ENCODE assay signal across 8 mouse cellular contexts in the genomic region with DNA sequence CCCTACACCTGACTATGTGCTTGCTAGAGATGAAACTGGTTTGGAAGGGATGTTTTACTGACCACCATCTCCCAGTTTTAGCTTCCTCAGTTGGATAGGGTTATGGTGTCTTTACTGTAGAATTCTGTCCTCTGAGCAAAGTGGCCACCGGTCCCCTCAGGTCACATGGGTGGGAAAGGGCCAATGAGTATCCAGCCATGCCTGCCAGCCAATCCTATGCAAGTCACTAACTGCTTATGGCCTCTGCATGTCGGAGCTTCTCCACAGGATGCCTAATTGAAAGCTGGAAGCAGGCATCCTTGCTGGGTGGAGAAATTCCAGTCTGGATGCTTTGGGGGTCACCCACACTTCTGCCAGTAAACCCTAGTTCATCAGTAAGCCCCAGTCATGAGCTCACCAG. TPM values are rescaled to one million over a fixed set of nuclear protein-coding genes. Genes with fewer than 3 reads are reported as not detected.
DNase-seq lines count a peak whose midpoint lies in the region; ATAC-seq and TF ChIP-seq lines count a peak whose summit lies in the region.

No protein-coding gene starts in this region.

- H3K9me3 ChIP-seq in neural tube, embryonic 13.5 days, result no peaks in the 10 kb centered on the region

- H3K4me1 ChIP-seq in kidney, adult 2 months (ENCODE audit: control insufficient read depth, insufficient read depth, low read length), result no peaks in the 10 kb centered on the region
- H3K4me1 ChIP-seq in neural tube, embryonic 13.5 days (replicated peaks), result no peaks in the 10 kb centered on the region

- no peak overlapping the region for H3K27ac ChIP-seq in kidney, adult 2 months (ENCODE audit: insufficient read depth, low read depth, low read length)
- no peak overlapping the region for H3K27ac ChIP-seq in neural tube, embryonic 13.5 days (replicated peaks)

- no peak for ATAC-seq in neural tube, embryonic 13.5 days (ENCODE audit: low read depth)

- H3K4me2 ChIP-seq in neural tube, embryonic 13.5 days, result peak overlapping the region; percentile 27

- no peak for TF ChIP-seq POLR2A in kidney, adult 2 months (IDR thresholded peaks at IDR 0.05; ENCODE audit: low read depth, low read length)

- no peaks in the 10 kb centered on the region for H3K27me3 ChIP-seq in kidney, adult 2 months (replicated peaks; ENCODE audit: control insufficient read depth, insufficient read depth, low read length)
- 0 out of 2 replicates have a peak, but pooled peaks cover under 1% of the 10 kb centered on the region for H3K27me3 ChIP-seq in neural tube, embryonic 13.5 days

- H3K9ac ChIP-seq in neural tube, embryonic 13.5 days, result no peak overlapping the region

- peak; percentile 21 for DNase-seq in kidney, adult 2 months
- no peak for DNase-seq in kidney, adult 11 months
- peak; percentile 57 for DNase-seq in embryo, embryonic 9.5 days (ENCODE audit: extremely low spot score)
- peak; percentile 26 to 44 for DNase-seq in kidney, postnatal 4 days
- no peak for DNase-seq in cerebellum, adult 9-11 months
- no peak for DNase-seq in frontal cortex, adult 2 months (ENCODE audit: extremely low spot score in 1 of 2, low spot score in 1 of 2)
- no peak for DNase-seq in frontal cortex, postnatal 36 days (ENCODE audit: low spot score in 2 of 2)

- no peak for TF ChIP-seq CTCF in kidney, adult 2 months (conservative IDR thresholded peaks at IDR 0.05; ENCODE audit: insufficient read depth, insufficient read length, low read depth, low read length)

- no peaks in the 10 kb centered on the region; the same call in 1 of the 2 replicates for H3K36me3 ChIP-seq in kidney, adult 2 months (ENCODE audit: control insufficient read depth, insufficient read depth, low read length)
- H3K36me3 ChIP-seq in neural tube, embryonic 13.5 days, result peaks cover 47% of the 10 kb centered on the region

- WGBS in kidney, adult 2 months, result 8% methylated on average over 2 of the region's 2 CpGs
- 2% methylated on average over 2 of the region's 2 CpGs for WGBS in neural tube, embryonic 13.5 days

- H3K4me3 ChIP-seq in kidney, adult 2 months (ENCODE audit: insufficient read depth, low read depth, low read length), result no peak overlapping the region
- no peak overlapping the region for H3K4me3 ChIP-seq in neural tube, embryonic 13.5 days

RNA-seq across cellular contexts. Expression of gene Rbx1, which starts 10.5 kb away (rescaled TPM):
- 76.3 and 118 TPM in 2 replicates for polyA plus RNA-seq in kidney, adult 2 months (2012; rRNA removed)
- polyA plus RNA-seq in neural tube, embryonic 13.5 days (2015; fragmentation: Nextera tagmentation; extraction: Ambion mirVana), result 484 and 496 TPM in 2 replicates
- 182 and 193 TPM in 2 replicates for polyA plus RNA-seq in frontal cortex, adult 2 months (2012; rRNA removed)

Comparison
In these comparisons a context has a peak if more than half of its experiments do, and no peak if none do; other contexts are left out.
1. DNase-seq: peak in kidney, adult 2 months (single experiment), embryo, embryonic 9.5 days (single experiment) and kidney, postnatal 4 days (2 of 2); none in kidney, adult 11 months (single experiment), cerebellum, adult 9-11 months (single experiment), frontal cortex, adult 2 months (0 of 2) and frontal cortex, postnatal 36 days (0 of 2).